Mouse (Mus musculus) testis, adult 2 months (tissue): ENCODE measurements around the gene Serpine1. TPM values are rescaled to one million over a fixed set of nuclear protein-coding genes. Genes with fewer than 3 reads are reported as not detected.
A peak's percentile ranks its signal among the peaks of the same experiment; 100 is the strongest.

Experiments
- H3K27ac ChIP-seq: fragments of 200-500 bp; 2 replicates; pipeline ENCODE4 v1.5.1; 2012; ENCODE audit warnings: low read depth, low read length; ENCODE audit not compliant: control insufficient read depth, insufficient read depth
- H3K27me3 ChIP-seq: fragments of 200-500 bp; 2 replicates; pipeline ENCODE4 v1.6.1; 2012; ENCODE audit warnings: mild to moderate bottlenecking, low read length, moderate library complexity; ENCODE audit not compliant: control insufficient read depth, insufficient read depth
- H3K36me3 ChIP-seq: fragments of 200-500 bp; 2 replicates; pipeline ENCODE4 v1.6.1; 2012; ENCODE audit warnings: mild to moderate bottlenecking, low read length; ENCODE audit not compliant: control insufficient read depth, insufficient read depth
- H3K4me1 ChIP-seq: fragments of 200-500 bp; 2 replicates; pipeline ENCODE4 v1.6.1; 2012; ENCODE audit warnings: low read length; ENCODE audit not compliant: control insufficient read depth, insufficient read depth
- H3K4me3 ChIP-seq: fragments of 200-500 bp; 2 replicates; pipeline ENCODE4 v1.5.1; 2012; ENCODE audit warnings: low read depth, mild to moderate bottlenecking, low read length, moderate library complexity, mixed read lengths; ENCODE audit not compliant: control insufficient read depth
- CTCF ChIP-seq: fragments of 200-500 bp; IDR thresholded peaks from 2 replicates; pipeline ENCODE4 v1.5.1; 2012; ENCODE audit warnings: low read depth, mild to moderate bottlenecking, inconsistent platforms, low read length, moderate library complexity; ENCODE audit not compliant: control insufficient read depth, insufficient read depth, insufficient replicate concordance
- POLR2A ChIP-seq: fragments of 200-500 bp; IDR thresholded peaks from 2 replicates; pipeline ENCODE4 v1.6.1; 2012; ENCODE audit warnings: low read depth, mild to moderate bottlenecking, inconsistent platforms, low read length, moderate library complexity; ENCODE audit not compliant: control insufficient read depth
- polyA plus RNA-seq: library from polyadenylated mRNA; depleted of rRNA; stranded (reverse); fragments of >200 nt; gene quantifications from 2 replicates; pipeline ENCODE4 v1.2.3, GENCODE M21; 2012

Gene Serpine1
- polyA plus RNA-seq, 1 experiment = 0.72 TPM

- Histone ChIP-seq H3K27me3 (no peaks in the 10 kb centered on the region), H3K4me3 (no peak overlapping the region), H3K4me1 (peaks cover 4% of the 10 kb centered on the region), H3K36me3 (no peaks in the 10 kb centered on the region), H3K27ac (no peak overlapping the region)
- TF ChIP-seq CTCF = no peak
- no peak for TF ChIP-seq POLR2A
Observed at GRCm38 (mm10) chr5:137051125-137051524, 20.9 kb downstream of the Serpine1 start.

DNA sequence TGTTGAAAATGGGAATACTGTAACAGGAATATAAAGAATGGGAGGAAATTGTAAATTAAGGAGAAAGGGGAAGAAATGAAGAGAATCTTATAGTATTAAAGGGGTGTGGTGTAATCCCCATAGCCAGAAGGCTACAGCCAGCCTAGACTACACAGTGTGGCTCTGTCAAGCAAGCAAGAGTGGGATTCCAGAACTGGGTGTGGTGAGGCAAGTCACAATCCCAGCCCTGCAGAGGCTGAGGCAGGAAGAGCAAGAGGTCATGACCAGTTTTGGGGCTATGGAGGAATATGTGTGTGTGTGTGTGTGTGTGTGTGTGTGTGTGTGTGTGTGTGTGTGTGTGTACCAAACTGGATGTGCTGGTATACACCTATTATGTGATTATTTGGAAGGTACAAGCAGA is 25.1 kb downstream of the Serpine1 start:
- Histone ChIP-seq H3K27me3 (no peaks in the 10 kb centered on the region), H3K27ac (no peak overlapping the region), H3K36me3 (no peaks in the 10 kb centered on the region), H3K4me3 (no peak overlapping the region), H3K4me1 (peaks cover 11% of the 10 kb centered on the region)
- TF ChIP-seq CTCF = no peak
- no peak for TF ChIP-seq POLR2A

DNA sequence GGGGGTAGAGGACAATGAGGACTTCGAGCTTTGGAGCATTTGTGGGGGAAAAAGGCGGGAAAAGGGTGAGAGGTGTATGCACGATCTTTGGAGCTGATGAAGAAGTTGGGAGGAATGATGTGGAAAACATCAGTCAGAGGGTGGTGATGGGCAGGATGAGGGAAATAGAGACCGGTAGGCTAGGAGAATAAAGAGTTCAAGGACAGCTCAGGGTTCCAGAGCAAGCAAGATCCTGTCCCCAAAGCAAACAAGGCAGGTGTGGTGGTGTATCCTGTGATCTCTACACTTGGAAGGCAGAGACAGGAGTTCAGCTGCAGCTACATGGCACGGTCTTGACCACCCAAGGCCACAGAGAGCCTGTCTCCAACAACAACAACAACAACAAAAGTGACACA is 25.7 kb downstream of the Serpine1 start:
- no peak for TF ChIP-seq POLR2A
- no peak for TF ChIP-seq CTCF
- peak overlapping the region; percentile 90 for H3K4me3 ChIP-seq
- H3K36me3 ChIP-seq = no peaks in the 10 kb centered on the region
- H3K27ac ChIP-seq = no peak overlapping the region
- H3K4me1 ChIP-seq = peaks cover 11% of the 10 kb centered on the region
- no peaks in the 10 kb centered on the region for H3K27me3 ChIP-seq

- Histone ChIP-seq H3K36me3 (no peaks in the 10 kb centered on the region), H3K4me3 (peak within 1 kb of the TSS; percentile 90), H3K4me1 (peaks cover 11% of the 10 kb centered on the region), H3K27ac (peak within 1 kb of the TSS; percentile 63; the same call in 1 of the 2 replicates), H3K27me3 (no peaks in the 10 kb centered on the region)
- TF ChIP-seq CTCF (no peak), POLR2A (no peak)
Observed at GRCm38 (mm10) chr5:137045402-137046323, 26.4 kb downstream of the Serpine1 start, which contains the start of gene Ap1s1. Gene Ap1s1, minus strand, starts transcription at chr5:137046135.

- Histone ChIP-seq H3K4me3 (no peak overlapping the region), H3K4me1 (peaks cover 11% of the 10 kb centered on the region), H3K27me3 (no peaks in the 10 kb centered on the region), H3K27ac (no peak overlapping the region), H3K36me3 (no peaks in the 10 kb centered on the region)
- TF ChIP-seq CTCF = no peak
Observed at GRCm38 (mm10) chr5:137043997-137044396, 28.1 kb downstream of the Serpine1 start.

DNA sequence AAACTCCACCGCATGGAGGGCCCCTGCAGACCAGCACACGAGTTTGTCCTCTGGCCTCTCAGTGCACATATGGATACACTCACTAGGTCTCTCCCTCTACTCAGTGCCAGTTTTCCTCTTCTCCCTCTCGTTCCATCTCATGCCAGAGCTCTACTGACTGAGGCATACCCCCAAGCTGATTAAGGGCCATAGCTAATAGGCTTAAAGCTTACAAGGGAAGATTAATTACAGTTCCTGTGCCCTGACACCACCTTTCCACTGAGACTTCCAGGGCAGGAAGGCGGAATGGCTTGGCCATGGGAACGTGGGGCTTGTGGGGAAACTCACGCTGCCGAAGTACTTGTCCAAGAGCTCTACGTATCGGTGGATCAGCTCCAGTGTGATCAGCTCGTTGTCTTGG is 30.6 kb downstream of the Serpine1 start:
- H3K36me3 ChIP-seq = no peaks in the 10 kb centered on the region
- H3K4me3 ChIP-seq = no peak overlapping the region
- no peak for TF ChIP-seq POLR2A
- no peak for TF ChIP-seq CTCF
- no peaks in the 10 kb centered on the region for H3K27me3 ChIP-seq
- peaks cover 10% of the 10 kb centered on the region for H3K4me1 ChIP-seq
- no peak overlapping the region for H3K27ac ChIP-seq

DNA sequence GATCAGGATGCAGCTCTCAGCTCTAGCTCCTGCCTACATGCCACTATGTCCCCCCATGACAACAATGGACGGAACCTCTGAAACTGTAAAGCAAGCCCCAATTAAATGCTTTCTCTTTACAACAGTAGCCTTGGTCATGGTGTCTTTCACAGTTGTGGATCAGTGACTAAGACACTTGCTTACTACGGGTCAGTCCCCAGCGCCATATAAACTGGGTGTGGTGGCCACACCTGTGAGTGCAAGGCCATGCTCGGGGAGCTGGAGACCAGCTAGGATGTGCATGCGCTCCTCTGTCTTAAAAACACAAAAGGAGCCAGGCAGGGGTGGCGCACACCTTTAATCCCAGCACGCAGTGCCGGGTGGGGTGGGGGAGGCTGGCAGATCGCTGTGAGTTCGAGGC is 32.6 kb downstream of the Serpine1 start:
- H3K4me1 ChIP-seq = no peaks in the 10 kb centered on the region
- H3K4me3 ChIP-seq = no peak overlapping the region
- no peak overlapping the region for H3K27ac ChIP-seq
- TF ChIP-seq CTCF (no peak), POLR2A (no peak)
- no peaks in the 10 kb centered on the region for H3K36me3 ChIP-seq
- no peaks in the 10 kb centered on the region for H3K27me3 ChIP-seq
